Mouse (Mus musculus): Measurements from ENCODE around the gene Snx8. TPM values are rescaled to one million over a fixed set of nuclear protein-coding genes. Genes with fewer than 3 reads are reported as not detected.

Gene Snx8
- polyA plus RNA-seq, 1 experiment from 2014 or later: 27.7 TPM

DNA sequence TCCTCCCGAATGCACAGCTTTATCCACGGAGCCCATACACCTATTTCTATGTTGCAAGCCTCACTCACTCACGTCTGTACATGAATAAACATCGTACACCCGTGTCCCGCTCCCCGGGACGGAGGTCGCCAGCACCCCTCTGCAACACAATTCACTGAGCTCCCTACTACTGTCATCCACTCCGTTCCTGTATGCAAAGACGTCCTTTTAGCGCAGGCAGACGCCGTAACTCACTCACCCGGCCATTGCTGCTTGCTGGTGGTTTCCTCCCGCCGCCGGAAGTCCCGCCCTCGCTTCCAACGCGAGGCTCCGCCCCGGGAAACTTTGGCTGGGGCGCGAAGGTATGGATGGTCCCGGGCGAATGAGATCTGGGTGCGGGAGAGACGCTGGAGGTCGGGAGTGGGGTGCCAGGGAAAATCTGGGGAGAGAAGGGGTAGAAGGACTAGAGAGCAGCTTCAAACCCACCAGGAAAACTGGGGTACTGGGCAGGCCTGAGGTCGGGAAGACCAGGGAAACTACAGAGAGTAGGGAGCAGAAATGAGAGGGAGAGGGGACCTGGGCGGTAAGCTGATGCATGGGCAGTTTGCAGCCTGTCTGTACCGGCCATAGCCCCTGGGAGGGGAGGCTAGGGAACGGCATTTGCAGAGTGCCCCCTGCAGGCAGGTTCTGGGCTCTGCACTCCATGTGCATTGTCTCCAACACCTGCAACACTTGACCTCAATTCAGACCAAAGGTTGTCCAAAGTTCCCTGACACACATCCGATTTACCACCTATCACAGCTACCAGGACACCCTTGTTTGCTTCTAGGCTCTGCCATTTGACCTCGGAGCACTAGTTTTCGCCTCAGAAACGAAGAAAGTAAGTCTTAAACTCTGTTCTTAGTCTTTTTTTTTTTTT, 57.2 kb downstream of the Snx8 start, which contains the start of gene Mrm2:
Mrm2 (minus strand) TSS at position 284 of the 898 bp plus-strand sequence.
- H3K36me3 ChIP-seq (replicated peaks): peaks cover 53% of the 10 kb centered on the region
- H3K9me3 ChIP-seq: no peaks in the 10 kb centered on the region
- peak; percentile 92 for DNase-seq (ENCODE audit: low spot score)
- peak within 1 kb of the TSS; percentile 95 for H3K27ac ChIP-seq (replicated peaks)
- peaks cover 18% of the 10 kb centered on the region for H3K4me1 ChIP-seq
- H3K27me3 ChIP-seq (replicated peaks; ENCODE audit: low read depth, poor library complexity, severe bottlenecking): no peaks in the 10 kb centered on the region
- H3K4me3 ChIP-seq: peak within 1 kb of the TSS; percentile 82
- under 1% methylated on average over 39 of the region's 39 CpGs for WGBS

DNA sequence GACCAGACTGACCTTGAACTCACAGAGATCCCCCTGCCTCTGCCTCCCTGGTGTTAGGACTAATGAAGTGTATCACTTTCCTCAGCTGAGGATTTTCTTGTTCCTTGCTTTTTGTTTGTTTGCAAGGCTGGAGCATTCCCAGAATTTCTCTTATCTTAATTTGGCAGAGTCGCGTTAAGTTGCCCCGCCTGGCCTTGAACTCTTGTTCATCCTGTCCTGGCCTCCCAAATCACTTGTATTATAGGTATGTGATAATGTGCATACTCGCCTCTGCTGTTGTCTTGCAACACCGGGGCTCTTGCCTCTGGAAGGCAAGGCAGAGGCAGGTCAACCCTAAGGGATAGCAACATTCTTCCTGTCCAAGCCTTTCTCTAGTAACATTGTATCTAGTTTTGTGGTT, 65.0 kb downstream of the Snx8 start:
- Histone ChIP-seq H3K36me3 (replicated peaks) (peaks cover 51% of the 10 kb centered on the region), H3K4me1 (peaks cover 20% of the 10 kb centered on the region), H3K4me3 (no peak overlapping the region), H3K27me3 (replicated peaks; ENCODE audit: low read depth, poor library complexity, severe bottlenecking) (no peaks in the 10 kb centered on the region), H3K9me3 (no peaks in the 10 kb centered on the region), H3K27ac (replicated peaks) (no peak overlapping the region)
- 91% methylated on average over 5 of the region's 5 CpGs for WGBS
- no peak for DNase-seq (ENCODE audit: low spot score)

DNA sequence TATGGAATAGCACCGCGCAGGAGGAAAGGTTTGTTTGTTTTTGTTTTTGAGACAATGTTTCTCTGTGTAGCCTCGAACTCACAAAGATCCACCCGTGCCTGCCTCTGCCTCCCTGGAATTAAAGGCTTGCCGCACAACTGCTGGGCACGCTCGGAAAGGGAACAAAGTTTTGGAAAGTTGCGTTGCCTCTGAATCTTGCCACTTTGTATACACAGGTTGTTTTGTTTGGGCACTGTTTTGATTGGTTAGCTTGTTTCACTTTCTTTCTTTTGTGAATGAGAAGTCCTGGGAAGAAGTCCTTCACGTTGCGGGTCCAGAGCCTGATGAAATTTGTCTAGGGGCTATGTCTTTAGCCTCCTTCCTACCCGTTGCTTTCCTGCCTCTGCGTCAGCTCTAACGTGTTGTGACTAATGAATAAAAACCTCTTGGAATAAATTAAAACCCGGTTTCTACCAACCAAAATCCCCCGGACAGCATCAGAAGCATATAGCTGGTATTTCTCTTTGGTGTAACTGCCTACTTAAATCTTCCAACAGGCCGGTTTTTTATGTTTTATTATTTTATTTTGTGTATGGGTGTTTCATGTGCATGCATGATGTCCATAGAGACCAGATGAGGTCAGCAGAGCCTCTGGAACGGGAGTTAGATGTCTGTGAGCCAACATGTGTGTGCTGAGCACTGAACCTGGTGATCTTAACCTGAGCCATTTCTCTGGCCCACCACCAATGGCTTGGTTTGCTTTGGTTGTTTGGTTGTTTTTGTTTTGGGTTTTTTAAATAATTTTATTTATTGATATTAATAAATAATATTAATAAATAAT, 67.1 kb downstream of the Snx8 start:
- no peaks in the 10 kb centered on the region for H3K9me3 ChIP-seq
- WGBS: 3% methylated on average over 17 of the region's 17 CpGs
- DNase-seq (ENCODE audit: low spot score): peak; percentile 26
- H3K4me1 ChIP-seq: peaks cover 22% of the 10 kb centered on the region
- peak overlapping the region; percentile 95 for H3K4me3 ChIP-seq
- peaks cover 44% of the 10 kb centered on the region for H3K36me3 ChIP-seq (replicated peaks)
- H3K27ac ChIP-seq (replicated peaks): peak overlapping the region; percentile 96
- H3K27me3 ChIP-seq (replicated peaks; ENCODE audit: low read depth, poor library complexity, severe bottlenecking): no peaks in the 10 kb centered on the region

DNA sequence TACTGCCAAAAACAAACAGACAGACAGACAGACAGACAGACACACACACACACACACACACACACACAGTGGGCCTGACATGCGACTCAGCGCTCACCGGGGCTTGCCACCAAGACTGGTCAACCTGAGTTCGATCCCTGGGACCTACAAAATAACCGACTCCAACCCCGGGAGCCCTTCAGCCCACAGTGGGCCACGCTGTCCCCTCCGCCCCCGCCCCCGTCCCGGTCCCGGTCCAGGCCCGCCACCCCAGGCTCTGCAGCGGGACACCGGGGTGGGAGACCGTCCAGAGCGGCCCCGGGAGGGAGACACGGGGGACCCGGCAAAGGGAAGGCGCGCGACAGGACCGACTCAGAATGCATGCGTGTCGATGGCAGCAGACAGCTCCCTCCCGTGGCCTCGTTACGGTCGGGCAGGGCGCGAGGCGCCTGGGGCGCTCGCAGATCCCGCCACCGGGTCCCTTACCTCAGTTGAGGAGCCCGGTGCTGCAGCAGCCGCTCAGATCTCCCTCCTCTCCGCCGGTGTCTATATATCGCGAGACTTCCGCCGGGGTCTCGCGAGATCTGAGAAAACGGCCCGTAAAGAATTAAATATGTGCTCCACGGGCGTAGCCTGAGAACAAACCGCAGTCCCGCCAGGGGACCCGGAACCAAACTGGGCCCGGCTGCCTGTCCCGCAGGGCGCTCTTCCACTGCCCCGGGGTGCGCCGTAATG, 67.9 kb downstream of the Snx8 start, which contains the start of the genes Mad1l1 and Nudt1:
Mad1l1 (minus strand) TSS at position 511 of the 714 bp plus-strand sequence.
Nudt1 (plus strand) TSS at position 615 of the 714 bp plus-strand sequence.
- WGBS: under 1% methylated on average over 60 of the region's 60 CpGs
- H3K27me3 ChIP-seq (replicated peaks; ENCODE audit: low read depth, poor library complexity, severe bottlenecking): no peaks in the 10 kb centered on the region
- peak within 1 kb of the TSS; percentile 96 for H3K27ac ChIP-seq (replicated peaks)
- H3K4me1 ChIP-seq: peaks cover 22% of the 10 kb centered on the region
- no peaks in the 10 kb centered on the region for H3K9me3 ChIP-seq
- H3K36me3 ChIP-seq (replicated peaks): peaks cover 42% of the 10 kb centered on the region
- peak; percentile 93 for DNase-seq (ENCODE audit: low spot score)
- H3K4me3 ChIP-seq: peak within 1 kb of the TSS; percentile 95

DNA sequence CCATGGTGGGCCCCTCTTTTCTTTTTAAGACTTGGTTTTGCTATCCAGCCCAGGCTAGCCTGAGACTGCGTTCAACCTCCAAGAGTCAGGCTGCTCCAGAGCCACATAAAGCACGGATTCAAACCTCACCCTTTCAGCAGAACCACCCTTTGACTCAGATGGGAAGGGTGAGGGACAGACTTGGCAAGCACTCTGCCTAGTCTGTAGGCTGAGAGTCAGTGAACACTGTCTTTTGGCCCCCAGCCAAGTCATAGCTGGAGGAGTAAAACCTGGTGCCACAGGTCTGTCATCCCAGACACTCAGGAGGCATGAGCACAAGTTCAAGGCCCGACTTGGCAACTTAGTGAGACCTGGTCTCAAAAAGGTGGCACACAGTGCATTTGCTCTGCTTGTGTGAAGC, 72.3 kb downstream of the Snx8 start:
- peaks cover 59% of the 10 kb centered on the region for H3K36me3 ChIP-seq (replicated peaks)
- H3K4me1 ChIP-seq: peaks cover 22% of the 10 kb centered on the region
- H3K4me3 ChIP-seq: no peak overlapping the region
- no peaks in the 10 kb centered on the region for H3K9me3 ChIP-seq
- no peaks in the 10 kb centered on the region for H3K27me3 ChIP-seq (replicated peaks; ENCODE audit: low read depth, poor library complexity, severe bottlenecking)
- no peak for DNase-seq (ENCODE audit: low spot score)
- H3K27ac ChIP-seq (replicated peaks): no peak overlapping the region
- WGBS: 92% methylated on average over 3 of the region's 3 CpGs

DNA sequence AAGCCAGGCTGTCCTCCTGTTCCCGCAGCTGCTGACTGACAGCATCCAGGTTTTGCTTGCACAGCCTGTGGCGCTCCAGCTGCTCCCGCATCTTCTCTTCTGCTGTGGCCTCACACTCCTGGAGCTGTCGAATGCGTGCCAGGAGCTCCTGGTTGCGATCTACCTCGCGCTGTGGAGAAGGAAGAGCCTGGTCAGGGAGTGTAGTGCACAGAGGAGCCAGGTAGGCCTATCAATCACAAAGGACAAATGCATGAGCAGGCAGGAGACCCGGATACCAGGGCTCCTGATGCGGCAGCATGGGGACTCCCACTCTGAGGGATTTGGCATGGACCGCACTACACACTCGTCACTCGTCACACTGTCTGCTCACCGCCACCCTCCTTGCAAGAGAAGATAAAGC, 81.5 kb downstream of the Snx8 start:
- no peaks in the 10 kb centered on the region for H3K27me3 ChIP-seq (replicated peaks; ENCODE audit: low read depth, poor library complexity, severe bottlenecking)
- H3K9me3 ChIP-seq: no peaks in the 10 kb centered on the region
- peaks cover 99% of the 10 kb centered on the region for H3K36me3 ChIP-seq (replicated peaks)
- DNase-seq (ENCODE audit: low spot score): no peak
- H3K4me1 ChIP-seq: no peaks in the 10 kb centered on the region
- H3K27ac ChIP-seq (replicated peaks): no peak overlapping the region
- no peak overlapping the region for H3K4me3 ChIP-seq
- 94% methylated on average over 14 of the region's 14 CpGs for WGBS

DNA sequence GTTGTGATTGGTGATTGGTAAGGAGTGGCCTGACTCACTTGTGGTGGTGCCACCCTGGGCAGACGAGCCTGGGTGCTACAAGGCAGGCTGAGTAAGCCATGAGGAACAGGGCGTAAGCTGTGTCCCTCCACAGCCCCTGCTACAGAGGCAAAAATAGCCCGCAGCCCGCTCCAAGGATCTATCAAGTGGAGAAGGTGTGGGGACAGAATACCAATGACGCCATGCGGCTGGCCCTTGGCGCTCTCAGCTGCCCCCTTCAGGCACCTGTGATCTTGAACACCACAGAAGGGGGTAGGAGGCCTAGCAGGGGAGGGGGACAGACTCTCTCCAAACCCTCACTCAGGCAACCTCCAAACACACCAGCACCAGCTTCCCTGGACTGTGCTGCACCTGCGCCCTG, 83.0 kb downstream of the Snx8 start:
- H3K9me3 ChIP-seq: no peaks in the 10 kb centered on the region
- peaks cover 99% of the 10 kb centered on the region for H3K36me3 ChIP-seq (replicated peaks)
- H3K4me3 ChIP-seq: no peak overlapping the region
- 90% methylated on average over 8 of the region's 8 CpGs for WGBS
- no peaks in the 10 kb centered on the region for H3K27me3 ChIP-seq (replicated peaks; ENCODE audit: low read depth, poor library complexity, severe bottlenecking)
- no peak for DNase-seq (ENCODE audit: low spot score)
- H3K4me1 ChIP-seq: no peaks in the 10 kb centered on the region
- H3K27ac ChIP-seq (replicated peaks): no peak overlapping the region

DNA sequence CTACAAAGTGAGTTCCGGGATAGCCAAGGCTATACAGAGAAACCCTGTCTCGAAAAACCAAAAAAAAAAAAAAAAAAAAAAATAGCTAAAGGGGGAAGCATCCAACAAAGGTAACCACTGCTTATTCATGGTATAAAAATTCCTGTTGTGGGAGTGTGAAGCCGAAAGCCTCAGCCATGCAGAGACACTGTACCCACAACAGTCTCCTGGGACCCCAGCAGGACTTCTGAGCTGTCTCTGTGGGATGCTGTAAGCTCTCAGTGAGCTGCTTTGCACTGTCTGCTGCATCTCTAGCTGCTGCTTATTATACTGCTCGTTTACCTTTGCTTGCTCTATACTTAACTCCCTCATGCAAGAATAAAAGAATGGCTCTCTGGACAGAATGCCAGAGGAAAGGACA, 90.8 kb downstream of the Snx8 start:
- DNase-seq (ENCODE audit: low spot score): no peak
- Histone ChIP-seq H3K27me3 (replicated peaks; ENCODE audit: low read depth, poor library complexity, severe bottlenecking) (no peaks in the 10 kb centered on the region), H3K27ac (replicated peaks) (no peak overlapping the region), H3K4me3 (no peak overlapping the region), H3K9me3 (no peaks in the 10 kb centered on the region), H3K4me1 (no peaks in the 10 kb centered on the region), H3K36me3 (replicated peaks) (peaks cover 89% of the 10 kb centered on the region)
- 88% methylated on average over 4 of the region's 4 CpGs for WGBS

DNA sequence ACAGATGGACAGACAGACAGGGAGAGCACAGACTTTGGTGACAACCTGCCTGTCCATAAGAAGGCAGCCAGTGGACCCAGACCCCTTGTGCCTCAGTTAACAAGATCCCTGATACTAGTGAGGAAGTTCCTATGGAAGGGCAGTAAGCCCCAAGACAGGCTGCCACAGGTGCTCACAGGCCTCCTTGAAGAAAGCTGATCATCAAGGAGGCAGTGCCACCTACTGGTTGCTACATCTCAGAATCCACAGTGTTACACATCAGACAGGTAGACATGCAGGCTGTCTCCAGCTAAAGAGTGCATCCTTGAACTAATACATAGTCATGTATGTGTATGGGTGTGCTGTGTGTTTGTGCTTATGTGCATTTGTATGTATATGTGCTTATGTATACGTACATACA, 96.9 kb downstream of the Snx8 start:
- H3K4me1 ChIP-seq: 0 out of 2 replicates have a peak, but pooled peaks cover 7% of the 10 kb centered on the region
- H3K9me3 ChIP-seq: no peaks in the 10 kb centered on the region
- no peak overlapping the region for H3K4me3 ChIP-seq
- no peak overlapping the region for H3K27ac ChIP-seq (replicated peaks)
- peaks cover 90% of the 10 kb centered on the region for H3K36me3 ChIP-seq (replicated peaks)
- peak; percentile 49 for DNase-seq (ENCODE audit: low spot score)
- WGBS: 88% methylated on average over 1 of the region's 1 CpGs
- H3K27me3 ChIP-seq (replicated peaks; ENCODE audit: low read depth, poor library complexity, severe bottlenecking): no peaks in the 10 kb centered on the region

Small RNAs within 50 kb of the gene (microRNA-seq; reads per million reads assigned to microRNA genes)
- not detected for gene Mir7038

Other genes starting within 250 kb of the Snx8 start
- gene Mad1l1, start 67.7 kb downstream of the Snx8 start, polyA plus RNA-seq (2016; fragmentation: Nextera tagmentation; extraction: Ambion mirVana): 63.5 and 63.9 TPM in 2 replicates
- gene Nudt1, start 67.6 kb downstream of the Snx8 start, polyA plus RNA-seq (2016; fragmentation: Nextera tagmentation; extraction: Ambion mirVana): 52.8 and 55.9 TPM in 2 replicates
- gene Mrm2, start 57.4 kb downstream of the Snx8 start, polyA plus RNA-seq (2016; fragmentation: Nextera tagmentation; extraction: Ambion mirVana): 22.1 and 25.1 TPM in 2 replicates
- gene Eif3b, start 30.1 kb upstream of the Snx8 start, polyA plus RNA-seq (2016; fragmentation: Nextera tagmentation; extraction: Ambion mirVana): 167 and 183 TPM in 2 replicates
- not detected in 2 replicates for gene Gm4869, start 56.4 kb upstream of the Snx8 start, polyA plus RNA-seq (2016; fragmentation: Nextera tagmentation; extraction: Ambion mirVana)
- gene Chst12, start 116.3 kb upstream of the Snx8 start, polyA plus RNA-seq (2016; fragmentation: Nextera tagmentation; extraction: Ambion mirVana): 15.7 and 16.8 TPM in 2 replicates
- not detected in 2 replicates for gene Grifin, start 175.8 kb upstream of the Snx8 start, polyA plus RNA-seq (2016; fragmentation: Nextera tagmentation; extraction: Ambion mirVana)
- gene Lfng, start 218.1 kb upstream of the Snx8 start, polyA plus RNA-seq (2016; fragmentation: Nextera tagmentation; extraction: Ambion mirVana): 11.7 and 14.9 TPM in 2 replicates

Measured in embryonic facial prominence, embryonic 10.5 days (tissue).